19 mouse cellular contexts compared by ENCODE assay signal in genomic region chr12:105835571-105835970, GRCm38 (mm10). TPM values are rescaled to one million over a fixed set of nuclear protein-coding genes. Genes with fewer than 3 reads are reported as not detected.
DNase-seq lines count a peak whose midpoint lies in the region; ATAC-seq and TF ChIP-seq lines count a peak whose summit lies in the region.
"Had no signal": no experiment of that assay in that cellular context is flagged by ENCODE, and none has a peak within 500 bp of the region (broad histone marks: within the 10 kb centered on the region; RNA-seq: fewer than 3 reads in every experiment).

No protein-coding gene starts in this region.

- no peak for ATAC-seq in forebrain, embryonic 11.5 days (replicated peaks; ENCODE audit: low FRiP score)
- ATAC-seq in lung, embryonic 16.5 days (ENCODE audit: low read depth) = peak; percentile 51; the same call in 1 of the 2 replicates
- ATAC-seq: hindbrain, embryonic 16.5 days; intestine, embryonic 15.5 days had no signal

- H3K9ac ChIP-seq in forebrain, embryonic 11.5 days (ENCODE audit: low read length) = no peak overlapping the region
- no peak overlapping the region for H3K9ac ChIP-seq in lung, embryonic 16.5 days (ENCODE audit: low read length)
- H3K9ac ChIP-seq: embryonic facial prominence, embryonic 15.5 days; heart, embryonic 12.5 days; intestine, embryonic 15.5 days; liver, embryonic 13.5 days; midbrain, embryonic 12.5 days; neural tube, embryonic 13.5 days had no signal

- H3K9me3 ChIP-seq in forebrain, embryonic 11.5 days (ENCODE audit: control insufficient read depth, low read length) = no peaks in the 10 kb centered on the region
- H3K9me3 ChIP-seq in forebrain, embryonic 10.5 days = no peaks in the 10 kb centered on the region
- H3K9me3 ChIP-seq in lung, embryonic 16.5 days (ENCODE audit: control insufficient read depth, low read length) = no peaks in the 10 kb centered on the region
- H3K9me3 ChIP-seq: embryonic facial prominence, embryonic 15.5 days; G1E; heart, embryonic 12.5 days; intestine, embryonic 15.5 days; liver, embryonic 13.5 days; midbrain, embryonic 12.5 days; neural tube, embryonic 13.5 days had no signal

- H3K27ac ChIP-seq in forebrain, embryonic 11.5 days (ENCODE audit: low read depth, low read length) = no peak overlapping the region
- H3K27ac ChIP-seq in forebrain, embryonic 10.5 days = no peak overlapping the region
- peak overlapping the region; percentile 59; the same call in 1 of the 2 replicates for H3K27ac ChIP-seq in layer of hippocampus, adult 2 months
- no peak overlapping the region for H3K27ac ChIP-seq in lung, embryonic 16.5 days (ENCODE audit: low read length)
- H3K27ac ChIP-seq: embryonic facial prominence, embryonic 15.5 days; intestine, embryonic 15.5 days; liver, embryonic 13.5 days; midbrain, embryonic 12.5 days; neural tube, embryonic 13.5 days; stomach, postnatal 0 days had no signal

- DNase-seq in forebrain, embryonic 11.5 days (ENCODE audit: low spot score) = peak; percentile 38
- DNase-seq in forebrain, embryonic 10.5 days (ENCODE audit: extremely low spot score, low spot score) = no peak
- no peak for DNase-seq in layer of hippocampus, adult 2 months (ENCODE audit: low spot score in 2 of 2)
- DNase-seq in layer of hippocampus, postnatal 10 days (ENCODE audit: low spot score in 2 of 2) = no peak
- no peak for DNase-seq in lung, postnatal 36 days
- DNase-seq in thymus, postnatal 10 days (ENCODE audit: low spot score in 2 of 2) = no peak
- DNase-seq: cerebellum, adult 8-10 months; gastrocnemius, postnatal 14 days; liver, embryonic 13.5 days; thymus, adult 18-20 months had no signal

- TF ChIP-seq CTCF in layer of hippocampus, adult 2 months (conservative IDR thresholded peaks at IDR 0.05) = no peak

- no peaks in the 10 kb centered on the region for H3K4me1 ChIP-seq in forebrain, embryonic 11.5 days (replicated peaks; ENCODE audit: control insufficient read depth, insufficient read depth, low read length)
- H3K4me1 ChIP-seq in forebrain, embryonic 10.5 days = no peaks in the 10 kb centered on the region
- H3K4me1 ChIP-seq in lung, embryonic 16.5 days (replicated peaks; ENCODE audit: control insufficient read depth, insufficient read depth, low read length) = no peaks in the 10 kb centered on the region
- H3K4me1 ChIP-seq: embryonic facial prominence, embryonic 15.5 days; heart, embryonic 12.5 days; intestine, embryonic 15.5 days; midbrain, embryonic 12.5 days had no signal

- no peak overlapping the region for H3K4me3 ChIP-seq in forebrain, embryonic 11.5 days (ENCODE audit: low read depth, low read length)
- H3K4me3 ChIP-seq in forebrain, embryonic 10.5 days = no peak overlapping the region
- H3K4me3 ChIP-seq in layer of hippocampus, adult 2 months = no peak overlapping the region
- H3K4me3 ChIP-seq in lung, embryonic 16.5 days (ENCODE audit: low read length) = no peak overlapping the region
- H3K4me3 ChIP-seq: embryonic facial prominence, embryonic 15.5 days; heart, embryonic 12.5 days; intestine, embryonic 15.5 days; liver, embryonic 13.5 days; midbrain, embryonic 12.5 days; neural tube, embryonic 13.5 days had no signal

- H3K36me3 ChIP-seq in forebrain, embryonic 11.5 days (ENCODE audit: control insufficient read depth, insufficient read depth, low read length) = peaks cover 12% of the 10 kb centered on the region; the same call in 1 of the 2 replicates
- peaks cover 96% of the 10 kb centered on the region for H3K36me3 ChIP-seq in forebrain, embryonic 10.5 days (replicated peaks)
- peaks cover 32% of the 10 kb centered on the region for H3K36me3 ChIP-seq in lung, embryonic 16.5 days (ENCODE audit: control insufficient read depth, insufficient read depth, low read length)

- WGBS in forebrain, embryonic 11.5 days = 78% methylated on average over 6 of the region's 6 CpGs
- WGBS in forebrain, embryonic 10.5 days = 86% methylated on average over 6 of the region's 6 CpGs
- 61% methylated on average over 6 of the region's 6 CpGs for WGBS in lung, embryonic 16.5 days

- H3K27me3 ChIP-seq in forebrain, embryonic 11.5 days (ENCODE audit: control insufficient read depth, insufficient read depth, low read length) = no peaks in the 10 kb centered on the region
- H3K27me3 ChIP-seq in forebrain, embryonic 10.5 days (ENCODE audit: poor library complexity, severe bottlenecking) = no peaks in the 10 kb centered on the region
- H3K27me3 ChIP-seq in lung, embryonic 16.5 days (ENCODE audit: control insufficient read depth, insufficient read depth, low read depth, low read length) = no peaks in the 10 kb centered on the region
- H3K27me3 ChIP-seq: embryonic facial prominence, embryonic 15.5 days; heart, embryonic 12.5 days; intestine, embryonic 15.5 days; liver, embryonic 13.5 days; midbrain, embryonic 12.5 days; neural tube, embryonic 13.5 days had no signal

- H3K4me2 ChIP-seq in forebrain, embryonic 11.5 days (ENCODE audit: low read depth, low read length, severe bottlenecking) = no peak overlapping the region
- no peak overlapping the region for H3K4me2 ChIP-seq in lung, embryonic 16.5 days (ENCODE audit: low read depth, low read length)
- H3K4me2 ChIP-seq: embryonic facial prominence, embryonic 15.5 days; heart, embryonic 12.5 days; intestine, embryonic 15.5 days; liver, embryonic 13.5 days; midbrain, embryonic 12.5 days; neural tube, embryonic 13.5 days had no signal

RNA-seq across cellular contexts. Expression of gene Papola, which starts 51.1 kb away (rescaled TPM):
- polyA plus RNA-seq in forebrain, embryonic 11.5 days (2014; fragmentation: Nextera tagmentation; extraction: Ambion mirVana) = 222 and 256 TPM in 2 replicates
- polyA plus RNA-seq in forebrain, embryonic 10.5 days (2016; fragmentation: Nextera tagmentation; extraction: Ambion mirVana) = 290 and 300 TPM in 2 replicates
- total RNA-seq in layer of hippocampus, adult 2 months (2021) = 100 to 1,000 TPM; 156 to 163 TPM
- total RNA-seq in layer of hippocampus, postnatal 10 days (2021) = 100 to 1,000 TPM; 131 to 149 TPM
- 176 and 188 TPM in 2 replicates for polyA plus RNA-seq in lung, embryonic 16.5 days (2015; fragmentation: Nextera tagmentation; extraction: Ambion mirVana)
